Mouse (Mus musculus): ENCODE data around the gene Hist3h2a. TPM values are rescaled to one million over a fixed set of nuclear protein-coding genes. Genes with fewer than 3 reads are reported as not detected.
"Not testable (repeated sequence)": the region's sequence is repeated elsewhere in the genome, so short reads cannot be mapped to it uniquely, and the experiment has no call there.

Gene Hist3h2a
- total RNA-seq, 2 experiments from 2014 or later, result 55.5 to 59.1 TPM

GRCm38 (mm10) chr11:58948542-58949479, 5.7 kb upstream of the Hist3h2a start, which contains the start of gene Hist3h2ba:
Gene Hist3h2ba, plus strand, starts transcription at chr11:58948920.
- no peak for TF ChIP-seq CTCF (IDR thresholded peaks at IDR 0.05)
- peak; percentile 77 to 78 for DNase-seq (ENCODE audit: extremely low spot score in 1 of 2, low spot score in 2 of 2)
- peak within 1 kb of the TSS; percentile 67 for H3K4me3 ChIP-seq
- intact Hi-C loops (cut with DNase I), result no loop called here
- peak within 1 kb of the TSS; percentile 96 for H3K27ac ChIP-seq

GRCm38 (mm10) chr11:58949480-58950431, 4.7 kb upstream of the Hist3h2a start:
- intact Hi-C loops (cut with DNase I), result no loop called here
- TF ChIP-seq CTCF (IDR thresholded peaks at IDR 0.05), result no peak

DNA sequence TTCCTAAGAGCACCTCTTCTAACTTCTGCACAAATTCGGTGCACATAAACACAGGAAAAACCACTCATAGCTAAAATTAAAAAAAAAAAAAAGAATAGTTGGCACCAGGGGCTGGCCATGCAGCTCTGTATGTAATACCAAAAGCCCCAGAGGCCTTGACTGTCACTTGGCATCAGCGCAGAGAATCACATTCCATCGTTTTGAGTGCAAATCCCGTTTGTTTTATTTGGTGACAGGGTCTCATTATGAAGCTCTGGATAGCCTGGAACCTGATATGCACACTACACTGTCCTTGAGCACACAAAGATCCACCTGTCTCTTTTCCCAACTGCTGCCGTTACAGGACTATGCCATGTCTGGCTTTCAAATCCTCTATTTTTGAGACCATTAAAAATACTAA, 3.3 kb upstream of the Hist3h2a start:
- TF ChIP-seq CTCF (IDR thresholded peaks at IDR 0.05), result no peak
- intact Hi-C loops (cut with DNase I), result no loop called here
- no peak for DNase-seq (ENCODE audit: extremely low spot score in 1 of 2, low spot score in 2 of 2)
- Histone ChIP-seq H3K4me3 (no peak overlapping the region), H3K27ac (peak overlapping the region; percentile 12; the same call in 1 of the 2 replicates)

More at GRCm38 (mm10) chr11:58949480-58950431, 4.7 kb upstream of the Hist3h2a start:
- peak in 1 of 2 experiments; percentile 59 for DNase-seq (ENCODE audit: extremely low spot score in 1 of 2, low spot score in 2 of 2)
- H3K4me3 ChIP-seq, result peak overlapping the region; percentile 67
- peak overlapping the region; percentile 96 for H3K27ac ChIP-seq

DNA sequence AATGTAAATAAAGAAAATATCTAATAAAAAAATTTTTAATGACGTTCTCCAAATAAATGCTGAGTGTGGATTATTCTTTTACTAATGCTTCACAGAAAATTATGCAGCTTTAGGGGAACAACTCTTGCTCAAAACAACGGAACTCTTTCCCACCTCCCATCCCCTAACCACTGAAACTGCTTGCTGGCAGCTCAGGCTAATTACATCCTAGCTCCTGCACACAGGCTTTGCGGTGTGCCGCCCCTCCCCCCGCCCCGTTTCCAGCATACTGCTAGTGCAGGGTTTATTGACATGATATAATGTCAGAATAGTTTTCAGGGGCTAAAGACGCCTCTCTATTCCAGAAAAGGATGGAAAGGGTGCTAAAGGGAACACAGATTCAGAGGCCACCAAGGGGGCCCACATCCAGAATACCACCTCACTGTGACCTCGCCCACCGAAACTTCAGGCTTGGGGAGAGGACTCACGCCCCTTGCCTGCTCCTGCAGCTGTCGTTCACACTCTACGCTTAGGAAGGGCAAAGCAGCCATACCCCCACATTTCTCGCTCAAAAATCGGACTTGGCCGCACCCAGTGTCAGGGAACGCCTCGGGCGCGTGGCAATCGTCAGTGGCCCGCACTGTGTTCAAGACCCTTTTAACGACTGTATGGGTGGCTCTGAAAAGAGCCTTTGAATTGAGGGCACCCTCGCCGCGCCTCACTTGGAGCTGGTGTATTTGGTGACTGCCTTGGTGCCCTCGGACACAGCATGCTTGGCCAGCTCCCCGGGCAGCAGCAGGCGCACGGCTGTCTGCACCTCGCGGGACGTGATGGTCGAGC, 925 bp upstream of the Hist3h2a start:
- intact Hi-C loops (cut with DNase I), result no loop called here
- TF ChIP-seq CTCF (IDR thresholded peaks at IDR 0.05), result no peak; the same call in none of the 2 replicates
- DNase-seq (ENCODE audit: extremely low spot score in 1 of 2, low spot score in 2 of 2), result no peak

DNA sequence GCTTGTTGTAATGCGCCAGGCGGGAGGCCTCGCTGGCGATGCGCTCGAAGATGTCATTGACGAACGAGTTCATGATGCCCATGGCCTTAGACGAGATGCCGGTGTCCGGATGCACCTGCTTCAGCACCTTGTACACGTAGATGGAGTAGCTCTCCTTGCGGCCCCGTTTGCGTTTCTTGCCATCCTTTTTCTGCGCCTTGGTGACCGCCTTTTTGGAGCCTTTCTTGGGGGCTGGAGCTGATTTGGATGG, 390 bp upstream of the Hist3h2a start:
- peak in 1 of 2 experiments; percentile 76 for DNase-seq (ENCODE audit: extremely low spot score in 1 of 2, low spot score in 2 of 2)
- intact Hi-C loops (cut with DNase I), result not testable (repeated sequence)
- H3K4me3 ChIP-seq, result peak overlapping the region; percentile 71
- H3K27ac ChIP-seq, result peak overlapping the region; percentile 98

More for the DNA sequence above, 925 bp upstream of the Hist3h2a start:
- Histone ChIP-seq H3K27ac (peak overlapping the region; percentile 98), H3K4me3 (peak overlapping the region; percentile 71)

DNA sequence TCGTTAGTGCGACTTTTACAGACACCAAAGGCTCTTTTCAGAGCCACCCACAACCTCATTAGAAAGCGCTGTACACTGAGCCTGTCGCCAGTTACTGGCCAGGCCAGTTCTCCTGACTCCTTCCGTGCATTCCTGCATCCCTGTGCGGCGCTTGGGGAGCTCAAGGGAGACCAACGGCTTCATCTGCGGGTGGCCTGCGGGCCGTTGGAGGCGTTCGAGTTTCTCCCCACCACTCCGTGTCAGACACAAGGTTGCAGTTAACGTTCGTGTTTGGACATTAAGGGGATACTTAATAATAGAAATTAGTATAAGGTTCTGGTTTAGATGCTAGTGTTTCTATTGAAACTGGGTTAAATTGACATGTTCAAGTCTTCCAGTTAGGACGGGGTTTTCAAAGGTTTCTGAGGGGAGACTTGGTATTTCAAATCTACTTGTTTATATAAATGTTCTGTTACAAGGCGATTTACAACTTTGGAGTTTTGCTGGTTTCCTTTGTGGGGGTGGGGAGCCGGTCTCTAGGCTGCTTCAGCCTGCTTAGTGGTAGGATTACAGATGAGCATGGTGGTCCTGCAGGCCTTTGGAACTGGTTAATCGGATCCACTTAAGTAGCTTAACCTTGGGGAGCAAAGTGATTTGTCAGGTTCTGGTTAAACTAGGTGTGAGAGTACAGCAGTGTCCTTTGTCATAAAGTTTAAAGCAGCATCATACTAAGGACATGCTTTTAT, 820 bp downstream of the Hist3h2a start:
- no peak; the same call in 1 of the 2 replicates for TF ChIP-seq CTCF (IDR thresholded peaks at IDR 0.05)
- intact Hi-C loops (cut with DNase I), result no loop called here
- peak overlapping the region; percentile 98 for H3K27ac ChIP-seq
- no peak for DNase-seq (ENCODE audit: extremely low spot score in 1 of 2, low spot score in 2 of 2)
- peak overlapping the region; percentile 71 for H3K4me3 ChIP-seq

- peak overlapping the region; percentile 98 for H3K27ac ChIP-seq
- intact Hi-C loops (cut with DNase I), result no loop called here
- H3K4me3 ChIP-seq, result peak overlapping the region; percentile 71
- no peak for TF ChIP-seq CTCF (IDR thresholded peaks at IDR 0.05)
- no peak for DNase-seq (ENCODE audit: extremely low spot score in 1 of 2, low spot score in 2 of 2)
These were observed 1.4 kb downstream of the Hist3h2a start for GRCm38 (mm10) chr11:58955868-58956257.

DNA sequence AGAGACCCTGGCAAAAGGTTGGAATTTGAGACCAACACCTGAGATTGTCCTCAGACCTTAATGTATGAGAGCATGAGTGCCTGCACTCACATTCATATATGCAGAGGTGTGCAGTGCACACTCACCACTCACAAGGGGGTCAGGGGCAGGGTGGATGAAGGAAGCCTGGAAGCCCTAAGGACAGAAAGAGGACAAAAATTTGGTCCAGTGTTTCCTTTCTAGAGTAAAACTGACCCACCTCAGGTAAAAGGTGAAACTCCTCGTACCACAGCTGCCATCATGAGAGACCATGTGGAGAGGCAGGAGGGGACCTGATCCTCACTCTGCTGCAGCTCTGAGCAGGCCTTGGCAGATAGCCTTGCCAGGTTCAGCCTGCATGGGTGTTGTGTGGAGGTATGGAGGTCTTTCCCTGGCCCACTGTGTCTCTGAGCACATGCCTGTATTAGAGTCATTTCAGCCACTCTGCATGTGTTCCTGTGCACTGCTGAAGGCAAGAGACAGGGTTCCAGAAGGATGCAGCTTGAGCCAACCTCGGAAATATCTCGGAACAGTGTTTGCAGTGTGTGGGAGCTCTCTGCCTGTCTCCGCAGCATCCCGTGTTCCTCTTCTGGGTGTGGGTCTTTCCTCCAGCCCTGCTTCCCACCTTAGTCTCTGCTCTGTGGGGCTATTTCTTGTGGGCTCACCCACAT, 2.9 kb downstream of the Hist3h2a start:
- intact Hi-C loops (cut with DNase I), result no loop called here
- no peak for DNase-seq (ENCODE audit: extremely low spot score in 1 of 2, low spot score in 2 of 2)
- Histone ChIP-seq H3K4me3 (peak overlapping the region; percentile 71), H3K27ac (peak overlapping the region; percentile 98)
- no peak for TF ChIP-seq CTCF (IDR thresholded peaks at IDR 0.05)

DNA sequence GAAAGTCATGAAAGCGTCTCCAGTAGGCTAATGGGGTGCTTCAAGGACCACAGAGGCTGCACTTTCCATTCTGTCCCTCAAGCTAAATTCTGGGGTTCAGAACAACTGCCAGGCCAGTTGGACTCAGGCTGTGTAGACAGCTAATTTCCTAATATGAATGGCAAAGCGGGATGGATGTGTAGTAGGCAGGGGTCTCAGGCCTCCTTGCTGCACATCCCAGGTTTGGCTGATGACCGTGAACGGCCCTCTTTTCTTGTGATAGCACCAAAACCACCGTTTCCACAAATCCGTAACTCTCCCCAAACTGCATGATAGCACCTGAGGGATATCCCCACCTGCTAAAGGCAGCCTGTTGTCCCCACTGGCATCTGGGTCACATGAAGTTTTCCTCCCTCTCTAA, 4.1 kb downstream of the Hist3h2a start:
- no peak for TF ChIP-seq CTCF (IDR thresholded peaks at IDR 0.05)
- Histone ChIP-seq H3K4me3 (peak overlapping the region; percentile 71; the same call in 1 of the 2 replicates), H3K27ac (no peak overlapping the region; the same call in 1 of the 2 replicates)
- intact Hi-C loops (cut with DNase I), result no loop called here
- DNase-seq (ENCODE audit: extremely low spot score in 1 of 2, low spot score in 2 of 2), result no peak

GRCm38 (mm10) chr11:58959186-58959825, 4.8 kb downstream of the Hist3h2a start:
- no peak for TF ChIP-seq CTCF (IDR thresholded peaks at IDR 0.05)
- peak overlapping the region; percentile 57 for H3K4me3 ChIP-seq
- intact Hi-C loops (cut with DNase I), result no loop called here
- peak overlapping the region; percentile 71 for H3K27ac ChIP-seq
- DNase-seq (ENCODE audit: extremely low spot score in 1 of 2, low spot score in 2 of 2), result no peak
